Mouse (Mus musculus): ENCODE measurements at regions not wholly inside any gene's neighbourhood (a gene's known extent, or its start where the extent isn't known, plus 50 kb on each side); places are given as distances from the start of the nearest gene placed in this dataset.

GRCm38 (mm10) chr4:75042640-75043039 lies 235.5 kb downstream of the Dmac1 start:
- TF ChIP-seq POLR2A (IDR thresholded peaks at IDR 0.05; ENCODE audit: borderline replicate concordance, insufficient read depth, low read length): no peak
- TF ChIP-seq CTCF (IDR thresholded peaks at IDR 0.05; ENCODE audit: borderline replicate concordance, insufficient read depth, low read depth, low read length): no peak

Data from cerebellum, adult 2 months (tissue).